Mouse (Mus musculus): ENCODE results near the gene Crebrf. TPM values are rescaled to one million over a fixed set of nuclear protein-coding genes. Genes with fewer than 3 reads are reported as not detected.

Crebrf gene
- total and polyA plus RNA-seq, 3 experiments = 5.8 to 8.1 (median 6.8) TPM

- no peak for TF ChIP-seq ZKSCAN1 (IDR thresholded peaks at IDR 0.05; ENCODE audit: borderline replicate concordance, low read depth, low read length)
These were observed 74.2 kb downstream of the Crebrf start (continued) for GRCm38 (mm10) chr17:26789460-26790268.

GRCm38 (mm10) chr17:26790269-26791214 is 75.1 kb downstream of the Crebrf start:
- Histone ChIP-seq H3K79me2 (replicated peaks; ENCODE audit: control insufficient read depth, extremely low read depth, insufficient read depth, poor library complexity, severe bottlenecking) (no peaks in the 10 kb centered on the region), H3K27ac (ENCODE audit: insufficient read depth, low read depth) (peak overlapping the region; percentile 99), H3K9ac (ENCODE audit: insufficient read depth, low read depth) (no peak overlapping the region), H3K9me3 (replicated peaks; ENCODE audit: low read length) (no peaks in the 10 kb centered on the region), H3K27me3 (replicated peaks) (no peaks in the 10 kb centered on the region), H3K4me1 (ENCODE audit: control insufficient read depth in 1 of 2, insufficient read depth in 2 of 2) (peaks cover 53 to 85% of the 10 kb centered on the region in 2 experiments), H3K4me3 (replicated peaks in 1 of 3; ENCODE audit: low read depth in 2 of 3, low read length in 2 of 3, poor library complexity in 1 of 3) (peak overlapping the region in 1 of 3 experiments; percentile 5), H3K4me2 (ENCODE audit: insufficient read depth, low read depth, poor library complexity, severe bottlenecking) (peak overlapping the region; percentile 69), H3K36me3 (replicated peaks in 1 of 2; ENCODE audit: control insufficient read depth in 1 of 2, insufficient read depth in 1 of 2, low read length in 1 of 2) (peaks cover 34 to 49% of the 10 kb centered on the region in 2 experiments)
- DNase-seq (ENCODE audit: extremely low read depth) = peak; percentile 85
- in situ Hi-C loops (cut with MboI; ENCODE audit: low pct_ligation_motif_present, low pct_unique_long_range_greater_than_20kb, low sequenced_read_pairs) = no loop called here
- dilution Hi-C loops (cut with MboI; ENCODE audit: extremely low pct_ligation_motif_present, extremely low pct_unique_long_range_greater_than_20kb, low sequenced_read_pairs) = no loop called here
- TF ChIP-seq UBTF (IDR thresholded peaks at IDR 0.05; ENCODE audit: low read depth, low read length) = 0 out of 2 replicates have a peak, but pooled peaks have one; percentile 22
- TF ChIP-seq EP300 (IDR thresholded peaks at IDR 0.05; ENCODE audit: low read length) = peak; percentile 84
- peak; percentile 67 for TF ChIP-seq JUND (conservative IDR thresholded peaks at IDR 0.05; ENCODE audit: low read depth, low read length)
- TF ChIP-seq HCFC1 (IDR thresholded peaks at IDR 0.05; ENCODE audit: low read depth, low read length) = no peak
- 0 out of 2 replicates have a peak, but pooled peaks have one; percentile 14 for TF ChIP-seq MEF2A (IDR thresholded peaks at IDR 0.05; ENCODE audit: borderline replicate concordance, low read depth, low read length)
- TF ChIP-seq GABPA (IDR thresholded peaks at IDR 0.05; ENCODE audit: insufficient replicate concordance, low read depth, low read length) = no peak
- TF ChIP-seq CHD2 (IDR thresholded peaks at IDR 0.05; ENCODE audit: low read length) = peak; percentile 55; the same call in 1 of the 2 replicates
- TF ChIP-seq SMC3 (IDR thresholded peaks at IDR 0.05; ENCODE audit: low read depth, low read length) = 0 out of 2 replicates have a peak, but pooled peaks have one; percentile 1
- peak; percentile 88 for TF ChIP-seq IRF4 (IDR thresholded peaks at IDR 0.05; ENCODE audit: low read depth, low read length)
- peak; percentile 50 for TF ChIP-seq ETS1 (conservative IDR thresholded peaks at IDR 0.05; ENCODE audit: low read depth, low read length)
- TF ChIP-seq NRF1 (IDR thresholded peaks at IDR 0.05; ENCODE audit: low read depth, low read length) = no peak
- TF ChIP-seq MAZ (IDR thresholded peaks at IDR 0.05; ENCODE audit: low read depth, low read length) = 0 out of 2 replicates have a peak, but pooled peaks have one; percentile 35
- no peak for TF ChIP-seq RAD21 (IDR thresholded peaks at IDR 0.05; ENCODE audit: low read depth, low read length)
- no peak for TF ChIP-seq CHD1 (IDR thresholded peaks at IDR 0.05; ENCODE audit: low read depth, low read length)
- TF ChIP-seq POLR2AphosphoS2 (IDR thresholded peaks at IDR 0.05; ENCODE audit: low read depth, low read length) = no peak
- TF ChIP-seq PAX5 (IDR thresholded peaks at IDR 0.05; ENCODE audit: low read length) = no peak
- no peak for TF ChIP-seq MAFK (IDR thresholded peaks at IDR 0.05; ENCODE audit: insufficient replicate concordance, low read length)
- TF ChIP-seq TCF12 (IDR thresholded peaks at IDR 0.05; ENCODE audit: low read depth, low read length) = peak; percentile 49
- no peak for TF ChIP-seq CTCF (conservative IDR thresholded peaks at IDR 0.05 in 1 of 2, IDR thresholded peaks at IDR 0.05 in 1 of 2; ENCODE audit: low read depth in 2 of 2, low read length in 2 of 2)
- TF ChIP-seq KAT2A (IDR thresholded peaks at IDR 0.05; ENCODE audit: insufficient replicate concordance, low read length) = no peak
- TF ChIP-seq NELFE (IDR thresholded peaks at IDR 0.05; ENCODE audit: low read depth, low read length) = no peak
- peak; percentile 73 for TF ChIP-seq JUN (IDR thresholded peaks at IDR 0.05; ENCODE audit: insufficient read depth, low read depth, low read length)
- peak; percentile 29; the same call in 1 of the 2 replicates for TF ChIP-seq SIN3A (IDR thresholded peaks at IDR 0.05; ENCODE audit: low read length)
- TF ChIP-seq RCOR1 (conservative IDR thresholded peaks at IDR 0.05; ENCODE audit: low read depth, low read length) = peak; percentile 66; the same call in 1 of the 2 replicates
- TF ChIP-seq ZNF384 (IDR thresholded peaks at IDR 0.05; ENCODE audit: low read depth, low read length) = no peak
- no peak for TF ChIP-seq USF1 (IDR thresholded peaks at IDR 0.05; ENCODE audit: low read depth, low read length)
- TF ChIP-seq E2F4 (IDR thresholded peaks at IDR 0.05; ENCODE audit: insufficient replicate concordance, low read depth, low read length) = no peak
- TF ChIP-seq USF2 (conservative IDR thresholded peaks at IDR 0.05; ENCODE audit: low read depth, low read length) = no peak
- no peak for TF ChIP-seq ZC3H11A (IDR thresholded peaks at IDR 0.05; ENCODE audit: low read depth, low read length)
- TF ChIP-seq MXI1 (IDR thresholded peaks at IDR 0.05; ENCODE audit: low read depth, low read length) = no peak; the same call in 1 of the 2 replicates
- peak; percentile 67 for TF ChIP-seq BHLHE40 (IDR thresholded peaks at IDR 0.05; ENCODE audit: low read depth, low read length)
- no peak; the same call in 1 of the 2 replicates for TF ChIP-seq POLR2A (IDR thresholded peaks at IDR 0.05; ENCODE audit: low read depth, low read length)

Data from CH12.LX (cell line).